Mouse (Mus musculus): ENCODE data around the gene Elmsan1.

DNA sequence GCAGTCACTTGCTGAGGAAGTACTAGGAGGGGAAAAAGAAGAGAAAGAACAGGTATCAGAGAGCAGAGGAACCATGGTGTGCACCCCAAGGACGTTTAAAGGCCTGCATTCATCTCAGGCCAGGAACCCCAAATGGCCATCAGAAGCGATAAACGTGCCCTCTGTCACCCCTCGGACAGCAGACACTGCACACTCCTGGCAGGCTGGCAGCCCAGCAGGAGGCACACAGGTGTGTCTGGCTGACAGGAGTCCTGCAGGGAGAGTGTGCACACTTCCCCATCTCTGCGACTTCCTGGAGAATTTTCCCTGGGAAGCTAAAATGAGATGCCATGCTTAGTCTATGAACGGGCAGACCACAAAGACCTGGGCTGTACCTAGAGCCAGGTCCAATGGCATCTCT is 65.3 kb downstream of the Elmsan1 start:
- TF ChIP-seq CTCF (conservative IDR thresholded peaks at IDR 0.05; ENCODE audit: low read length): no peak
- no peak for TF ChIP-seq POU5F1 (IDR thresholded peaks at IDR 0.05; ENCODE audit: borderline replicate concordance, low read length)
